Mouse (Mus musculus) forebrain, embryonic 15.5 days (tissue): ENCODE measurements around the gene Nacc1. TPM values are rescaled to one million over a fixed set of nuclear protein-coding genes. Genes with fewer than 3 reads are reported as not detected.

Source experiments
- ATAC-seq: fragments of 200-750 bp; cut with Nextera tagmentation; replicated peaks from 2 replicates; pipeline ENCODE4 v1.8.0; 2017; ENCODE audit warnings: mild to moderate bottlenecking, moderate TSS enrichment, moderate library complexity
- H3K27ac ChIP-seq: fragments of 300-500 bp; sonication (generic); replicated peaks from 2 replicates; pipeline ENCODE4 v1.5.1; 2015; ENCODE audit warnings: mild to moderate bottlenecking, inconsistent platforms
- H3K27me3 ChIP-seq: fragments of 300-500 bp; sonication (generic); 2 replicates; pipeline ENCODE4 v1.6.1; 2015; ENCODE audit warnings: inconsistent platforms
- H3K36me3 ChIP-seq: fragments of 300-500 bp; sonication (generic); 2 replicates; pipeline ENCODE4 v1.6.1; 2015; ENCODE audit warnings: mild to moderate bottlenecking, inconsistent platforms
- H3K4me1 ChIP-seq: fragments of 300-500 bp; sonication (generic); 2 replicates; pipeline ENCODE4 v1.6.1; 2015; ENCODE audit warnings: inconsistent platforms
- H3K4me2 ChIP-seq: fragments of 300-500 bp; sonication (generic); replicated peaks from 2 replicates; pipeline ENCODE4 v1.6.1; 2015; ENCODE audit warnings: mild to moderate bottlenecking, inconsistent platforms
- H3K4me3 ChIP-seq: fragments of 300-500 bp; sonication (generic); 2 replicates; pipeline ENCODE4 v1.5.1; 2015; ENCODE audit warnings: mild to moderate bottlenecking, inconsistent platforms
- H3K9ac ChIP-seq: fragments of 300-500 bp; sonication (generic); replicated peaks from 2 replicates; pipeline ENCODE4 v1.6.1; 2015; ENCODE audit warnings: mild to moderate bottlenecking, inconsistent platforms
- H3K9me3 ChIP-seq: fragments of 300-500 bp; sonication (generic); 2 replicates; pipeline ENCODE4 v1.6.1; 2016; ENCODE audit warnings: inconsistent platforms
- WGBS: fragments of 180-500 bp; shearing (Covaris S2); methylation state at CpG from one replicate; pipeline ENCODE4 v1.1.7; 2015; ENCODE audit warnings: mixed read lengths; 5-methylcytosine and 5-hydroxymethylcytosine counted together
- polyA plus RNA-seq: library from polyadenylated mRNA; unstranded; fragments of >200 nt; fragmentation: Nextera tagmentation; extraction: Ambion mirVana; gene quantifications from 2 replicates; pipeline ENCODE4 v1.2.1, GENCODE M21; 2015

Gene Nacc1
- polyA plus RNA-seq, 1 experiment from 2014 or later = 15.5 TPM

- peak overlapping the region; percentile 62; the same call in 1 of the 2 replicates for H3K27ac ChIP-seq
- 0 out of 2 replicates have a peak overlapping the region, but pooled peaks have one; percentile 48 for H3K4me2 ChIP-seq
- peaks cover 48% of the 10 kb centered on the region for H3K4me1 ChIP-seq
- H3K9ac ChIP-seq = no peak overlapping the region
- ATAC-seq = no peak
- no peaks in the 10 kb centered on the region for H3K27me3 ChIP-seq
- H3K4me3 ChIP-seq = no peak overlapping the region
- no peaks in the 10 kb centered on the region for H3K36me3 ChIP-seq
- H3K9me3 ChIP-seq = no peaks in the 10 kb centered on the region
Observed at GRCm38 (mm10) chr8:84657203-84657602, 30.5 kb downstream of the Nacc1 start.

DNA sequence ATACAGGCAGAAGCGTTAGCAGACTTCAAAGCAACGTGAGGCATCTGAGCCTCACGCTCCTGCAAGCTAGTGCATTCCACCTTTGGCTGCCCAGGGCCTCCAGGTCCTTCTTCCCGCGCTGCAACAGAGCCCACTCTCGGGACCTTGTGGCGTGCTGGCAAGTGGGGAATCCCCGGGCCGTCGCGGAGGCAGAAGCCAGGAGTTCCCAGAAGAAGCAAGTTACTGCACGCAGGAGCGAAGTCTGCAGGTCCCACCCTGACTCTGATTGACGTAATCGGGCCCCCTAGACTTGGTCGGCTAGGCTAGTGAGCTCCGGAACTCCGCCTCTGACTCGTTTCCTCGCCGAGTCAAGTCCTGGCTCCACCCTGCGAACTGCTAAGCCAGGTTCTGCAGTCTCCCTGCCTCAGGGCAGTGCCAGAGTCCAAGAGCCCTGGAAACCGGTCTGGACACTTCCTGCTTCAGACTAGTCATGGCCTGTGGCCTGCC lies 31.0 kb downstream of the Nacc1 start:
- Histone ChIP-seq H3K27ac (peak overlapping the region; percentile 62), H3K4me1 (peaks cover 43% of the 10 kb centered on the region), H3K27me3 (no peaks in the 10 kb centered on the region), H3K4me3 (peak overlapping the region; percentile 27), H3K9me3 (no peaks in the 10 kb centered on the region), H3K4me2 (peak overlapping the region; percentile 48), H3K36me3 (no peaks in the 10 kb centered on the region), H3K9ac (peak overlapping the region; percentile 33; the same call in 1 of the 2 replicates)
- ATAC-seq = no peak
- 5% methylated on average over 23 of the region's 23 CpGs for WGBS

DNA sequence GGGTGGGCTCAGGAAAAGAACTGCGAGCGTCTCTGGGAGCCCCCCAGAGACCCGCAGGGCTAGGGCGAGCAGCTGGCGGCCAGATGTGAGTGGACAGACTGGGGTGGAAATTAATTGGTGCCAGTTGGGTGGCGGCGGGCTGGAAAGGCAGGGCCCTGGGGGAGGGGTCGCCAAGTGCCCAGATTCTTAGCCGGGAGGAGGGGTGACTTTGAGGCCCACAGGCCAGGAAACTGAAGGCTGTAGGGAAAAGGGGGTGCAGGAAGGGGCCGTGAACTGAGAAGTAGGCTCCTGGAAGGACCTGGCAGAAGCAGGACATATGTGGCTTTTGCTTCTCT lies 31.5 kb downstream of the Nacc1 start:
- no peak for ATAC-seq
- no peaks in the 10 kb centered on the region for H3K9me3 ChIP-seq
- 3% methylated on average over 10 of the region's 10 CpGs for WGBS
- H3K9ac ChIP-seq = peak overlapping the region; percentile 33; the same call in 1 of the 2 replicates
- peak overlapping the region; percentile 27 for H3K4me3 ChIP-seq
- H3K27me3 ChIP-seq = no peaks in the 10 kb centered on the region
- peak overlapping the region; percentile 62 for H3K27ac ChIP-seq
- H3K4me2 ChIP-seq = peak overlapping the region; percentile 48
- H3K4me1 ChIP-seq = peaks cover 38% of the 10 kb centered on the region
- H3K36me3 ChIP-seq = no peaks in the 10 kb centered on the region

DNA sequence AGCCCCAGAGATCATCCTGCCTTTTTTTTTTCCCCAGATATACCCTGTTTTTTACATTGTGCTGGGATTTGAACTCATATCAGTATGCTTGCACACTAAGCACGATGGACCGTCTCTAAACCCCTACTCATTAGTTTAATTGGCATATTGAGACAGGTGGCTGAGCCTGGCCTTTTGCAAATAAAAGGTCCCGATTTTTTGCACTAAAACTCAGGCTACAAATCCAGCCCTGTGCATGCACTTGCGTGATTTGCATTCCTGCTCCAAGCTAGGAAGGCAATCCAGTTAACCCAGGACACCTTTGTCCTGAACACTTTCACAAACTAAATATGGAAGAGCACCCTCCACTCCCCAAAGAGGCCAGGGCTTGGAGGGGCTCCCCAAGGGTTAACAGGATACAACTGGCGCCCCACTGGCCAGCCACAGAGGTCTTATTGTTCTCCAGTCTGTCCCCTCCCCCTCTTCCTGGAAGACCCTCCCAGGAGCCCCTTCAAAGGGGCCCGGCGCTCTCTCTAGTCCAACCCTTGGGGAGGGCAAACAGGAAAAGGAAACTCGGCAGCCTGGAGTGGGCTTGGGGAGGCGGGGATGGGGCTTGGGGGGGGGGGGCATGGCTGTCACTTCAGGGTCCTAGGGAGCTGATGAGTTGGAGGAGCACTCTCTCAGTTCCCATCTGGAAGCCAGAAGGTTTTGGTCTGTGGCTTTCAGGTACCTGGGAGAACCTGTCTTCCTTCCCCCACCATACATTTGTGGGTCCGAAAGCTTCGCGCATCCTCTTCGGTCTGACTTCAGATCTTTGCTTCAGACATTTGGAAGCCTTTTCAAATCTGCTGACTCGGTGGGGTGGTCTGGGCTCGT lies 32.1 kb downstream of the Nacc1 start:
- no peaks in the 10 kb centered on the region for H3K27me3 ChIP-seq
- peak overlapping the region; percentile 62 for H3K27ac ChIP-seq
- no peaks in the 10 kb centered on the region for H3K36me3 ChIP-seq
- peak overlapping the region; percentile 33; the same call in 1 of the 2 replicates for H3K9ac ChIP-seq
- peak; percentile 63 for ATAC-seq
- no peaks in the 10 kb centered on the region for H3K9me3 ChIP-seq
- WGBS = 2% methylated on average over 15 of the region's 15 CpGs
- H3K4me1 ChIP-seq = peaks cover 32% of the 10 kb centered on the region
- H3K4me2 ChIP-seq = peak overlapping the region; percentile 48
- H3K4me3 ChIP-seq = peak overlapping the region; percentile 27

- no peak overlapping the region for H3K9ac ChIP-seq
- H3K36me3 ChIP-seq = no peaks in the 10 kb centered on the region
- no peak for ATAC-seq
- H3K9me3 ChIP-seq = no peaks in the 10 kb centered on the region
- 39% methylated on average over 4 of the region's 4 CpGs for WGBS
- peak overlapping the region; percentile 62; the same call in 1 of the 2 replicates for H3K27ac ChIP-seq
- no peak overlapping the region for H3K4me2 ChIP-seq
- peaks cover 22% of the 10 kb centered on the region for H3K4me1 ChIP-seq
- no peaks in the 10 kb centered on the region for H3K27me3 ChIP-seq
- no peak overlapping the region for H3K4me3 ChIP-seq
Observed at GRCm38 (mm10) chr8:84654597-84654996, 33.1 kb downstream of the Nacc1 start.

DNA sequence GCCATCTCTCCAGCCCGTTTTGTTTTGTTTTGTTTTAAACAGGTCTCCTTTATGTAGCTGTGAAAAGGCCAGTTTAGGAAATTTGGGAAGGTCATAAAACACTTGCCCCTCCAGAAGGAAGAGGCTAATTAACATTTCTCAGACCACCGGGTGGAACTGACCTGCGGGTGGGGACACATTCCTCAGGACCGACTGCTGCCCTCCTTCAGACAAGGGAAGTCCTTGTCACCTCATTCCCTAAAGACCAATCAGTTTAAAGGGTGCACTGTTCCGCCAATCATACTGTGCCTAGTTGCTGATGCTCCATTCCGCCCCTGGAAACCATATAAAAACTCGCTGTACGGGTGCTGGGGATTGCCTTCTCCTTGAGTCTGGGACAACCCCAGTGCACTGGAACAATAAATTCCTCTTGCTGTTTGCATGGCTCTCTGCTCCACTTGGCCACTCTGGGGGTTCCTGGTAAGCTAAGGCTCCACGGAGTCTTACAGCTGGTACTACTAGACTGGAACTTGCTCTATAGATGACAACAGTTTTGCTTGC lies 34.5 kb downstream of the Nacc1 start:
- ATAC-seq = no peak
- Histone ChIP-seq H3K27me3 (no peaks in the 10 kb centered on the region), H3K9me3 (no peaks in the 10 kb centered on the region), H3K4me1 (peaks cover 21% of the 10 kb centered on the region), H3K9ac (no peak overlapping the region), H3K4me3 (no peak overlapping the region), H3K4me2 (no peak overlapping the region), H3K36me3 (no peaks in the 10 kb centered on the region), H3K27ac (0 out of 2 replicates have a peak overlapping the region, but pooled peaks have one; percentile 19)
- 66% methylated on average over 9 of the region's 9 CpGs for WGBS

- Histone ChIP-seq H3K4me3 (no peak overlapping the region), H3K27ac (no peak overlapping the region), H3K27me3 (no peaks in the 10 kb centered on the region), H3K9me3 (no peaks in the 10 kb centered on the region), H3K4me1 (peaks cover 12% of the 10 kb centered on the region), H3K4me2 (no peak overlapping the region), H3K9ac (no peak overlapping the region), H3K36me3 (no peaks in the 10 kb centered on the region)
- 37% methylated on average over 3 of the region's 3 CpGs for WGBS
- no peak for ATAC-seq
Observed at GRCm38 (mm10) chr8:84650213-84650612, 37.4 kb downstream of the Nacc1 start.

DNA sequence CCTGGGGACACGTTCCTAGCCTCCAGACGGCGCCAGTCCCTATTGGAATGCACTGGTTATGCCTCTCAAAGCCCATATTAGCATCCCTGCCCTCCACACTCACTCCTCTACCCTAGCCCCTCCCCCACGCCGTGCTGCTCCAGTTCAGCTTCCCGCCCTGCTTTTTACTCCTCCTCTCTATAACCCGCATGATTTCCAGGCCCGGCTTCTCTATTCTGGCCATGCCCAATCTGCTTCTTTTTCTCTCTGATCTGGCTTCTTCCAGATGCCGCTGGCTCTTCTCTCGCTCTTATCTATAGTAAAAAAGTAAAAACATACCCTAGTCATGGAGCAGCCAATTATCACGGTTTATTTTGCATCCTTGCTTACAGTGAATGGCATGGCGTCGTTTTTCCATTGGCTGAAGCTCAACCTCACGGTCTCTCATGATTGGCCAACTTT lies 40.2 kb downstream of the Nacc1 start:
- H3K27ac ChIP-seq = peak overlapping the region; percentile 9; the same call in 1 of the 2 replicates

DNA sequence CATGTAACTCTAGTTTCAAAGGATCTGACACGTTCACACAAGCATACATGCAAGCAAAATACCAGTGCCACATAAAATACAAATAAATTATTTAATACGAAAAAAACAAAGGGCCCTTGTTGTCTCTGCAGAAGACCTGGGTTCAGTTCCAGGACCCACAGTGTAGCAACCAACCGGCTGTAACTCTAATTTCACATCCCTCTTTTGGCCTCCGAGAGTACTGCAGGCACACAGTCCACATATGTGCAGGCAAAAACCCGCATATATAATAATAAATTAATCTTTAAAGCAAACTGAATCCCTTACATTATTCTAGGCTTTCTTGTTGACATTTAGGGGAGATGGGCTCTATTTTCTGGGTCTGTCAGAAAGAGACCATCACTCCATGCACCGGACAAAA lies 40.9 kb downstream of the Nacc1 start:
- H3K27ac ChIP-seq = no peak overlapping the region
- 0 out of 2 replicates have a peak, but pooled peaks have one; percentile 47 for ATAC-seq

More for the DNA sequence above, 40.2 kb downstream of the Nacc1 start:
- H3K4me3 ChIP-seq = peak overlapping the region; percentile 29
- peak overlapping the region; percentile 42 for H3K4me2 ChIP-seq
- H3K27me3 ChIP-seq = no peaks in the 10 kb centered on the region
- H3K9me3 ChIP-seq = no peaks in the 10 kb centered on the region
- 2% methylated on average over 14 of the region's 14 CpGs for WGBS
- peak overlapping the region; percentile 17; the same call in 1 of the 2 replicates for H3K9ac ChIP-seq
- ATAC-seq = peak; percentile 66
- no peaks in the 10 kb centered on the region for H3K36me3 ChIP-seq
- H3K4me1 ChIP-seq = peaks cover 9% of the 10 kb centered on the region

GRCm38 (mm10) chr8:84643019-84643418 lies 44.6 kb downstream of the Nacc1 start:
- Histone ChIP-seq H3K9ac (no peak overlapping the region), H3K36me3 (no peaks in the 10 kb centered on the region), H3K27me3 (no peaks in the 10 kb centered on the region), H3K4me2 (no peak overlapping the region), H3K4me3 (no peak overlapping the region), H3K9me3 (no peaks in the 10 kb centered on the region), H3K4me1 (peaks cover 20% of the 10 kb centered on the region), H3K27ac (no peak overlapping the region)
- WGBS = 82% methylated on average over 5 of the region's 5 CpGs
- no peak for ATAC-seq

More for the DNA sequence above, 40.9 kb downstream of the Nacc1 start:
- Histone ChIP-seq H3K4me1 (peaks cover 9% of the 10 kb centered on the region), H3K4me2 (peak overlapping the region; percentile 42; the same call in 1 of the 2 replicates), H3K4me3 (no peak overlapping the region), H3K9ac (no peak overlapping the region), H3K9me3 (no peaks in the 10 kb centered on the region), H3K27me3 (no peaks in the 10 kb centered on the region), H3K36me3 (no peaks in the 10 kb centered on the region)
- WGBS = 55% methylated on average over 6 of the region's 6 CpGs

DNA sequence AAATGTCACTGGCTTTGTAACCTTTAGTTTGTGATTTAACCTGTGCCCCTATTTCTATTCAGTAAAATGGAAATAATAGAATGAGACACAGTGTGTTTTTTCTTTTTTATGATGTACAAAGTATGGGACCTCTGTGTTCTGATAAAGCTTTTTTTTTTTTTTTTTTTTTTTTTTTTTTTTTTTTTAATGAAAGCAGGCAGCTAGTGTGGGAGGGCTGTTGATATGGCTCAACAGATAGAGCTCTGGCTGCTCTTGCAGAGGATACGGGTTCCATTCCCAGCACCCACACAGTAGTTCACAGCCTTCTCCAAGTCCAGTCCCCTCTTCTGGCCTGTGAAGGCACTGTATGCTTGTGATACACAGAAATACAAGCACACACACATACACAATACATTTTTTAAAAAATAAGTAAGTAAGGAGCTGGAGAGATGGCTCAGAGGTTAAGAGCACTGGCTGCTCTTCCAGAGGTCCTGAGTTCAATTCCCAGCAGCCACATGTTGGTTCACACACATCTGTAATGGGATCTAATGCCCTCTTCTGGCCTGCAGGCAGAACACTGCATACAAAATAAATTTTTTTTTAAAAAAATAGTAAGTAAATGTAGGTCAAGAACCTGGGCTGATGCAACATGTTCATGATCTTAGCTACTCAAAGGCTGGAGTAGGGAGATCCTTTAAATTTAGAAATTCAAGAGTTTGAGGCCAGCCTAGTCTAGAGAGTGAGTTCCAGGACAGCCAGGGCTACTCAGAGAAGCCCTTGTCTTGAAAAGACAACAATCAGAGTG lies 45.9 kb downstream of the Nacc1 start:
- no peak for ATAC-seq
- Histone ChIP-seq H3K4me3 (no peak overlapping the region), H3K27me3 (no peaks in the 10 kb centered on the region), H3K4me1 (peaks cover 14% of the 10 kb centered on the region), H3K27ac (no peak overlapping the region), H3K9ac (no peak overlapping the region), H3K9me3 (no peaks in the 10 kb centered on the region), H3K36me3 (no peaks in the 10 kb centered on the region), H3K4me2 (no peak overlapping the region)
- WGBS = 71% methylated on average over 1 of the region's 1 CpGs
